Mouse (Mus musculus) hindbrain, embryonic 14.5 days (tissue): ENCODE results near the gene Gm4131. TPM values are rescaled to one million over a fixed set of nuclear protein-coding genes. Genes with fewer than 3 reads are reported as not detected.

Experiments
- ATAC-seq: fragments of 200-750 bp; cut with Nextera tagmentation; 2 replicates; pipeline ENCODE4 v1.8.0; 2017; ENCODE audit warnings: moderate number of reproducible peaks, mild to moderate bottlenecking, moderate TSS enrichment, moderate library complexity; ENCODE audit not compliant: low FRiP score
- DNase-seq: peaks from one replicate; pipeline ENCODE4 v3.0.0-alpha.2; 2015; ENCODE audit warnings: low spot score
- H3K27ac ChIP-seq: fragments of 300-500 bp; sonication (generic); 2 replicates; pipeline ENCODE4 v1.5.1; 2014; ENCODE audit warnings: mild to moderate bottlenecking, moderate library complexity
- H3K27me3 ChIP-seq: fragments of 300-500 bp; sonication (generic); 2 replicates; pipeline ENCODE4 v1.6.1; 2014; ENCODE audit warnings: mild to moderate bottlenecking, low read length, mixed read lengths; ENCODE audit not compliant: control insufficient read depth, insufficient read depth
- H3K36me3 ChIP-seq: fragments of 300-500 bp; sonication (generic); replicated peaks from 2 replicates; pipeline ENCODE4 v1.6.1; 2014; ENCODE audit not compliant: control insufficient read depth, insufficient read depth
- H3K4me1 ChIP-seq: fragments of 300-500 bp; sonication (generic); replicated peaks from 2 replicates; pipeline ENCODE4 v1.6.1; 2014; ENCODE audit warnings: antibody characterized with exemption, low read length, mixed read lengths; ENCODE audit not compliant: control insufficient read depth, insufficient read depth
- H3K4me2 ChIP-seq: fragments of 300-500 bp; sonication (generic); replicated peaks from 2 replicates; pipeline ENCODE4 v1.6.1; 2014; ENCODE audit warnings: mild to moderate bottlenecking, moderate library complexity
- H3K4me3 ChIP-seq: fragments of 300-500 bp; sonication (generic); replicated peaks from 2 replicates; pipeline ENCODE4 v1.5.1; 2014; ENCODE audit warnings: mild to moderate bottlenecking, low read length
- H3K9ac ChIP-seq: fragments of 300-500 bp; sonication (generic); 2 replicates; pipeline ENCODE4 v1.6.1; 2014
- H3K9me3 ChIP-seq: fragments of 300-500 bp; sonication (generic); 2 replicates; pipeline ENCODE4 v1.6.1; 2016; ENCODE audit warnings: low read length; ENCODE audit not compliant: control insufficient read depth
- WGBS: fragments of 180-500 bp; shearing (Covaris S2); extraction: QIAGEN DNeasy Blood & Tissue Kit; methylation state at CpG from one replicate; pipeline ENCODE4 v1.1.7; 2014; 5-methylcytosine and 5-hydroxymethylcytosine counted together
- polyA plus RNA-seq: library from polyadenylated mRNA; unstranded; fragments of >200 nt; fragmentation: Nextera tagmentation; extraction: Ambion mirVana; gene quantifications from 2 replicates; pipeline ENCODE4 v1.2.1, GENCODE M21; 2014

Gm4131 gene
- polyA plus RNA-seq, 1 experiment from 2014 or later: 0.17 TPM

GRCm38 (mm10) chr14:62455570-62455879, 111.2 kb downstream of the Gm4131 start:
- Histone ChIP-seq H3K9me3 (no peaks in the 10 kb centered on the region), H3K27me3 (no peaks in the 10 kb centered on the region), H3K4me2 (no peak overlapping the region), H3K9ac (no peak overlapping the region), H3K27ac (no peak overlapping the region), H3K36me3 (no peaks in the 10 kb centered on the region), H3K4me1 (peaks cover 10% of the 10 kb centered on the region; the same call in 1 of the 2 replicates), H3K4me3 (no peak overlapping the region)
- ATAC-seq (peak; percentile 21; the same call in 1 of the 2 replicates), DNase-seq (no peak)
- 55% methylated on average over 5 of the region's 5 CpGs for WGBS

GRCm38 (mm10) chr14:62454760-62455569, 111.8 kb downstream of the Gm4131 start:
- ATAC-seq (peak; percentile 73), DNase-seq (peak; percentile 49)
- WGBS: 46% methylated on average over 9 of the region's 9 CpGs
- no peaks in the 10 kb centered on the region for H3K9me3 ChIP-seq
- peaks cover 10% of the 10 kb centered on the region; the same call in 1 of the 2 replicates for H3K4me1 ChIP-seq
- peak overlapping the region; percentile 27; the same call in 1 of the 2 replicates for H3K27ac ChIP-seq
- no peak overlapping the region for H3K9ac ChIP-seq
- no peak overlapping the region for H3K4me3 ChIP-seq
- no peaks in the 10 kb centered on the region for H3K27me3 ChIP-seq
- no peak overlapping the region for H3K4me2 ChIP-seq
- H3K36me3 ChIP-seq: no peaks in the 10 kb centered on the region

- no peak for DNase-seq
- H3K36me3 ChIP-seq: no peaks in the 10 kb centered on the region
- H3K27ac ChIP-seq: peak overlapping the region; percentile 27; the same call in 1 of the 2 replicates
- peaks cover 10% of the 10 kb centered on the region; the same call in 1 of the 2 replicates for H3K4me1 ChIP-seq
- no peak overlapping the region for H3K4me3 ChIP-seq
- ATAC-seq: no peak
- no peak overlapping the region for H3K4me2 ChIP-seq
- H3K9me3 ChIP-seq: no peaks in the 10 kb centered on the region
- H3K9ac ChIP-seq: no peak overlapping the region
- 62% methylated on average over 3 of the region's 3 CpGs for WGBS
- H3K27me3 ChIP-seq: no peaks in the 10 kb centered on the region
Observed at GRCm38 (mm10) chr14:62454136-62454535, 112.6 kb downstream of the Gm4131 start.

GRCm38 (mm10) chr14:62453276-62453675, 113.4 kb downstream of the Gm4131 start:
- peaks cover 10% of the 10 kb centered on the region; the same call in 1 of the 2 replicates for H3K4me1 ChIP-seq
- 79% methylated on average over 11 of the region's 11 CpGs for WGBS
- DNase-seq (no peak), ATAC-seq (no peak)
- H3K9me3 ChIP-seq: no peaks in the 10 kb centered on the region
- no peaks in the 10 kb centered on the region for H3K27me3 ChIP-seq
- H3K9ac ChIP-seq: no peak overlapping the region
- no peak overlapping the region for H3K27ac ChIP-seq
- H3K4me2 ChIP-seq: no peak overlapping the region
- H3K4me3 ChIP-seq: no peak overlapping the region
- H3K36me3 ChIP-seq: no peaks in the 10 kb centered on the region

GRCm38 (mm10) chr14:62450706-62451105, 116.0 kb downstream of the Gm4131 start:
- DNase-seq (no peak), ATAC-seq (no peak)
- H3K27ac ChIP-seq: no peak overlapping the region
- no peaks in the 10 kb centered on the region for H3K27me3 ChIP-seq
- H3K4me2 ChIP-seq: no peak overlapping the region
- 96% methylated on average over 1 of the region's 1 CpGs for WGBS
- no peaks in the 10 kb centered on the region for H3K36me3 ChIP-seq
- H3K9me3 ChIP-seq: no peaks in the 10 kb centered on the region
- H3K4me1 ChIP-seq: peaks cover 10% of the 10 kb centered on the region; the same call in 1 of the 2 replicates
- H3K4me3 ChIP-seq: no peak overlapping the region
- no peak overlapping the region for H3K9ac ChIP-seq

- H3K9ac ChIP-seq: no peak overlapping the region
- no peak overlapping the region for H3K4me3 ChIP-seq
- no peaks in the 10 kb centered on the region for H3K36me3 ChIP-seq
- no peak overlapping the region for H3K4me2 ChIP-seq
- H3K27me3 ChIP-seq: no peaks in the 10 kb centered on the region
- no peak overlapping the region for H3K27ac ChIP-seq
- ATAC-seq (peak; percentile 40; the same call in 1 of the 2 replicates), DNase-seq (no peak)
- no peaks in the 10 kb centered on the region for H3K9me3 ChIP-seq
- no peaks in the 10 kb centered on the region for H3K4me1 ChIP-seq
- WGBS: 70% methylated on average over 3 of the region's 3 CpGs
Observed at GRCm38 (mm10) chr14:62447214-62447548, 119.5 kb downstream of the Gm4131 start.

- Histone ChIP-seq H3K27me3 (no peaks in the 10 kb centered on the region), H3K27ac (no peak overlapping the region), H3K9me3 (no peaks in the 10 kb centered on the region), H3K36me3 (no peaks in the 10 kb centered on the region), H3K9ac (no peak overlapping the region), H3K4me2 (no peak overlapping the region), H3K4me1 (no peaks in the 10 kb centered on the region), H3K4me3 (no peak overlapping the region)
- ATAC-seq (no peak; the same call in none of the 2 replicates), DNase-seq (no peak)
- WGBS: 58% methylated on average over 7 of the region's 7 CpGs
Observed at GRCm38 (mm10) chr14:62446385-62447213, 120.1 kb downstream of the Gm4131 start.

GRCm38 (mm10) chr14:62443840-62444430, 122.8 kb downstream of the Gm4131 start:
- H3K4me2 ChIP-seq: no peak overlapping the region
- no peak for ATAC-seq
- no peak overlapping the region for H3K4me3 ChIP-seq
- 87% methylated on average over 6 of the region's 6 CpGs for whole genome bisulfite sequencing
- H3K27me3 ChIP-seq: no peaks in the 10 kb centered on the region
- H3K9me3 ChIP-seq: no peaks in the 10 kb centered on the region
- no peaks in the 10 kb centered on the region for H3K4me1 ChIP-seq
- no peaks in the 10 kb centered on the region for H3K36me3 ChIP-seq
- no peak for DNase-seq
- H3K9ac ChIP-seq: no peak overlapping the region
- H3K27ac ChIP-seq: no peak overlapping the region

GRCm38 (mm10) chr14:62442971-62443370, 123.8 kb downstream of the Gm4131 start:
- Histone ChIP-seq H3K4me1 (no peaks in the 10 kb centered on the region), H3K36me3 (no peaks in the 10 kb centered on the region), H3K27me3 (no peaks in the 10 kb centered on the region), H3K4me3 (no peak overlapping the region), H3K9ac (no peak overlapping the region), H3K27ac (no peak overlapping the region), H3K4me2 (no peak overlapping the region), H3K9me3 (no peaks in the 10 kb centered on the region)
- no peak for DNase-seq
- no peak for ATAC-seq
- 74% methylated on average over 1 of the region's 1 CpGs for WGBS
